Mouse (Mus musculus) layer of hippocampus, postnatal 25 days (tissue): ENCODE data around the gene Tmem50b. TPM values are rescaled to one million over a fixed set of nuclear protein-coding genes. Genes with fewer than 3 reads are reported as not detected.
A peak's percentile ranks its signal among the peaks of the same experiment; 100 is the strongest.

Source experiments
- DNase-seq, 2 experiments: peaks; one replicate each; pipeline ENCODE4 v3.0.0; 2022; ENCODE audit warnings: mixed read lengths in 2 of 2, low spot score in 1 of 2; ENCODE audit errors: extremely low spot score in 1 of 2
- total RNA-seq, 2 experiments: library from RNA; stranded (reverse); gene quantifications; 2 replicates each; pipeline ENCODE4 v1.2.3; 2021

Gene Tmem50b
- total RNA-seq, 2 experiments from 2014 or later = 105 to 120 TPM

DNA sequence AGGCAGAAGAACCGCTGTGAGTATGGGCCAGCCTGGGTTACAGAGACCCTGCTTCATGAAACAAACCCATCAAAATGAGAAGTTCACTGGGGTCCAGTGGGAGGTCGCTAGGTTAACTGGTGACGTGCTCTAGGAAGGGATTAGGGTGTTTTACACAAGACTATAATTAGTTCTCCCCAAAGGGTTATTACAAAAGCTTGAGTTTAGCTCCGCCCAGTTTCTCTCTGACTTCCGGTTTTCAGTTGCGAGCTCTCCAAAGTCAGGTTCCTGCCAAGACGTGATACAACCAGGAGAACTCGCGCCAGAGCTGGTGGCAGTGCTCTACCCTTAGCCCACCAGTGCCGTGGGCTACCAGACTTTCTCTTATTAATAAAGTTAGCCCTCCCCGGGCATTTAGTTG is 13.6 kb upstream of the Tmem50b start:
- DNase-seq = no peak

DNA sequence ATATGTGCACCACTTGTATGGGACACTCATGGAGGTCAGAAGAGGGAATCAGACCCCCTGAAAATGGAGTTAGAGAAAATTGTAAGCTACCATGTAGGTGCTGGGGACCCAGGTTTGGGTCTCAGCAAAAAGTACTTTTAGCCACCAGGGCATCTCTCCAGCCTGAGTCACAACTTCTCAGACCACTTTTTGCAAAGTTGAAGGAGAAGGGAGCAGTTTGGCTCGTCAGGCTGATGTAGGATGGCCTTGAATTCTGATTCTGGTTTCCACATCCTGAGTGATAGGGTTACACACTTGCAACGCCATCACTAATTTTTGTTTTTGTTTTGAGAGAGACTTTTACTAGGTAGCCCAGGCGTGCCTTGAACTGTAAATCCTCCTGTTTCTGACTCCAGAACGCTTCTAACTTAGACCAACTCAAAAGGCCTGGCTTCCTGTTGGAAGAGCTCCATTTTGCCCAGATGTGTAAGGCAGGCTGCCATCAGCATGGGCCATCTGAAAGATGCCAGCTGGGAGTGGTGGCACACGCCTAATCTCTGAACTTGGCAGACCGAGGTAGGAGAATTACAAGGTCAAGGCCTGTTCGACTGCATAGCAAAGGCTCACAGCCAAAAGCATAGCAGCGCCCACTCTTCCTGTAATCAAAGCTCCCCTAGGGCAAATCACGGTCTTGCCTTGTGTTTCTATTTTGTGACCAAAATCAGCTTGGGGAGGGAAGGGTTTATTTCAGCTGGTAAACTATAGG is 12.1 kb upstream of the Tmem50b start:
- no peak for DNase-seq

DNA sequence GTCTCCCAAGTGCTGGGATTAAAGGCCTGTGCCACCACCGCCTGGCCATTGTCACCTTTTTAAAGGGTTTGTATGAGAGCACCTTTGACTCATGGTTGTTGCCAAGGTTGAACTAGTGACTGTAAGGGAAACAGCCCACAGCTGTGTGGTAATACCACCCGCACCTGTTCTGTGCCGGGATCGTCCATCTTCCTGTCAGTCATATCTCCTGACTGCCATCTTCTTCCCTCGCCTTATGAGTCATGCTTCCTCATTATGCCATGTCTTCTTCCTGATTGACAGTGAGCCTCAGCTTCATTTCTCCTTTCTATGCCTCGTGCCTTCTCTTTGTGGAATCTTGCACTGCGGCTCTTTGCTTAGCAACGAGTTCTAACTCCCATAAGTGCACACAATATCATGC is 9.4 kb upstream of the Tmem50b start:
- DNase-seq = no peak

DNA sequence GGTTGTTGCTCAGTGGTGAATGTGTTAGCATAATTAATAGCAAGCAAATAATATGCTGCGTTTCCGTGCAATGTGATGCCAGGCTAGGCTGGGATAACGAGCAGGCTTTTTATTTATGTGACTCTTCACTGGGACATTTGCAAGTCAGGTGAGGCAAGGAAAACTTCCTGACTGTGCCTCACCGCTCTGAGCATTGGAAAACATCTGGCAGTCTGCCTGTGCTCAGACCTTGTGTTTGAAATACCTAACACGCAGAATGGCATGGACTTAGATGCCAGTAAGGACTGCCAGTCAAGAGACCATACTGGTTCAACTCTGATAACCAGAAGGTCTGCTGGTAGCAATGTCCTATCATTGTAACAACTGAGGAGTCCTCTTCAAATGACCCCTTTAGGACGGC is 7.6 kb upstream of the Tmem50b start:
- no peak for DNase-seq

DNA sequence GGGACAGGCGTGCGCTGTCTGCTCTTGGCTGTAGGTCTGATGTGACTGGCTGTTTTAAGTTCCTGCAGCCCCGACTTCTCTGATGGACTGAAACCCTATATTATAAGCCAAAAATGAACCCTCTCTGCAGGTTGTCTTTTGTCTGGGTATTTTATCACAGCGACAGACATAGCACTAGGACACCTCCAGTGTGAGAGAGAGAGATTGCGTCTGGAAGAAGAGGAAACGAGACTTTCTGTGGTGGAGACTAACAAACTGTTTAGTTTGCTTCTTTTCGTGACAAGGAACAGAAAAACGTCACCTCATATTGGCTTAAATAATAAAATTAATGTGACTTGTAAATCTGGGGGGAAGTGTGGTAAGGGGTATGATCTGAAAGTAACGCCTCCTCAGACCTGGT is 4.1 kb upstream of the Tmem50b start:
- no peak for DNase-seq

DNA sequence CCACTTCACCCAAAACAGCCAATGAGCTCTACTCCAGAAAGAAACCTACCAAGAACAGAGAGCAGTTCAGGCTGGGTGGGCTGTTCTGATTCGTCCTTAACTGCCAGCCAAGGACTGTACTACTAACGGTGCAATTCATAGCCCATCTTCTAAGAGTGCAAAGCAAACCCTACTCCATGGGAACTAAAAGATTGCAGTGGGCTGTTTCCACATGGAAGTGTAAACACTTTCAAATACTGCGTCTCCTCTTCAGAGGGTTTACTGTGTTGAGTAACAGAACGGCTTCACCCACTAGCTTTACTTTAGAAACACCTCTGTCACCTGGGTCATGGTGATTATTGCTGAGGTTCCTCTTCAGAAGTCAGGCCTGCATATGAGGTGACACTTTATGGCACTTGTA is 3.5 kb upstream of the Tmem50b start:
- no peak for DNase-seq

DNA sequence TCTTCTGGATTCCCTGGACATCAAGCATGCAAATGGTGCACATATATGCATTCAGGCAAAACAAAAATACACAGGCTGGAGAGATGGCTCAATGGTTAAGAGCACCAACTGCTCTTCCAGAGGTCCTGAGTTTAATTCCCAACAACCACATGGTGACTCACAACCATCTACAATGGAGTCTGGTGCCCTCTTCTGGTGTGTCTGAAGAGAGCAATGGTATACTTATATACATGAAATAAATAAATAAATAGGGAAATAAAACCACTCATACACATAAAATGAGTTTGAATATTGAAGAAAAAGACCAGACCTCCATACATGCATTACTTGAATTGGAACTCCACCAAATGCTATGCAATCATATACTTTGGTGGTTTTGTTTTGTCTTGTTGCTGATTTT is 1.6 kb upstream of the Tmem50b start:
- no peak for DNase-seq

DNA sequence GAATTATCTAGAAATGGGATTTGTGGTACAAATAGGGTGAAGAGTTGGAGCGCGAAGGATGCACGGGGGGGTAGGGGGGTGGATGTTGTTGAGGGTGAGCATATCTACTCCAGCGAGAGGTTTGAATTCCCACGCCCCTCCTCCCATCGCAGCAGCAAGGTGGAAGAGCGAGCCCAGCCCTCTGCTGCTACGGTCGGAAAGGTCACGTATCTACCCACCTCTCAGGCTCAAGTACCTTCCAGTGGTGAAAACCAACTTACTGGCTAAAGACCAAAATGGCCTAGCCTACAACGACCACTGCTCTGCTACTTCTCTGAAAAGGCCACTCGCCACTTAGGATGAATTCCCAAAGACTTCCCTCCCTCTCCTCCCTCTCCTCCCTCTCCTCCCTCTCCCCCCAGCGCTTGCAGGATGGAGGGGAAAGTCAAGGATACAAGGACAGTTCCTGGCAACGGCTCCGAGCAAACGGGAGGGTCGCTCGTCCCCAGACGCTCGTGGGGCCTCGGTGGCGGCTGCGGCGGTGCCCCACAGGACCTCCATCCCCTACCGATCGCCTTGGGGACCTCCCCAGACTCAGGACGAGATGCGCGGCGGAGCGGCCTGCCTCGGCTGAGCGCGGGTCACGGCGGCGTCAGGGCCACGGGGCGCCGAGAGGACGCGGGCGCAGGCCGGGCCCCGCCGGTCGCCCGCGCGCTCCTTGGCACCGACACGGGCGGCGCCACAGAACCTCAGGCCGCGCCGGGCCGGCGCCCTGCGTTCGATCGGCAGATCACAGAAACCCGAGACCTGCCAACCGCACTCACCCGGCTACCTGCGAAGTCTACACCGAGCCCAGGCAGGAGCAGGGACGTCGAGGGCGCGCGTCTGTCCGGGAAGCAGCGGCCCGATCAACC is 575 bp downstream of the Tmem50b start:
- peak in 1 of 2 experiments; percentile 24 for DNase-seq

DNA sequence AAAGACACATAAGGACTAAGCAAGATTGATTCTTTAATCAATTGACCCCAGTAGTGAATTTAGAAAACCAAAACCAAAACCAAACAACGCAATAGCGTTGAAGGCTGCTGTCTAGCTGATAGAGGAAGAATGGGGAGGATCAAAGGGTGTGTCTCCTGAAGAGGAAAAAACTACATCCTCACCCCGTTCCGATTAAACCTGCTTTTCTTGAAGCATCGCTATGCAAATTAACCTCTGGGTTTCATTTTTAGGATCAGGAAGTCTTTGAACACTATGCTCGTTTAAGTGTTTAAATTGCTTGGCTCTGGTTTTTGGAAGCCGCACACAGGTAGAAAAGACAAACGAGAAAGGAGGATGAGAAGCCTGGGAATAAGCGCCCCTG is 1.2 kb downstream of the Tmem50b start:
- DNase-seq = no peak

DNA sequence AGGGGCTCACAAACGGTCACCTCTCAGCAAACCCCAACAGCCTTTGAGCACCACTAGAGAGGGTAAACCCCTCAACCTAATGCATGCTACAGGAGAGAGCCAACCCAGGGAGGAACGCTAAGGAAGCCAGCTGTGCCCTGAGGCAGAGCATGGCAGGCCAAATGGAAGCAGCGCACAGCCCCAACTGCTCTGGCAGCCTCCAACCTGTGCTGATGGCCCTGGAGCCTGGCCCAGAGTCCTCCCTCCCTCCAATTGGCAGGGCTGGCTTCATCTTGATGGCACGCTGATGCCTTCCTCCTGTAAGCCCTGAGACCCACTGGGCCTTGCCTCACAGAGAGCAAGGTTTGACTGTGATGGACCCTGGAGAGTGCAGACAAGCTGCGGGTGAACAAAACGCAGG is 2.5 kb downstream of the Tmem50b start:
- peak in 1 of 2 experiments; percentile 26 for DNase-seq

DNA sequence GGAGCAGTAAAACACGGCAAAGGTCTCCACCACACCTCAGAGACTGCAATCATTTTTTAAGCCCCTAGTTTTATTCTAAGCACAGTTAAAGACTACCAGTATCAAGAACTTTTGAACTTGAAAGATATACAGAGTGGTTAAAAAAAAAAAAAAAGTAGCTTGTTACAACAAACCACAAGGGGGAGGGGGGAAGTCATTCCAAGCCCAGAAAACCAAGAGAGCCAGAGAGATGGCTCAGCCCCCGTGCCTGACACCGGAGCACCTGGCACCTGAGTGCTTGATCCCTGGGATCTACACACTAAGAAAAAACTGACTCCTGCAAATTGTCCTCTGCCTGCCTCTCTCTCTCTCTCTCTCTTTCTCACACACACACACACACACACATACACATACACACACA is 4.3 kb downstream of the Tmem50b start:
- no peak for DNase-seq

DNA sequence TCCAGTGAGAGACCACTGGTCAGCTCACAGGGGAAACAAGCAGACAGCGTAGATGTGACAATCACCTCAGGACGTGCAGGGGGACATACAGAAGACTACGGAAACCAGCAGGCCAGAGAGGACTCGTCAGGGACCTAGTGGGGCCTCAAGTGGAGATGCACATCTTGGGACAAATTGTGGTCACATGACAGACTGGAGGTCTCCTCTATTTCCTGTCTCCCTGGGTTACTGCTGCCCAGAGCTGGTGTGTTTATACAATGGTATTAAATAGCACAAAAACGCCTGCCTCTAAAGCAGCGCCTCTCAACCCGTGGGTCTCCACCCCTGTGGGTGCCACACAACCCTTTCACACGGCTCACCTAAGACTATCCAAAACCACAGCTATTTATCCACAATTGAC is 5.4 kb downstream of the Tmem50b start:
- no peak for DNase-seq

DNA sequence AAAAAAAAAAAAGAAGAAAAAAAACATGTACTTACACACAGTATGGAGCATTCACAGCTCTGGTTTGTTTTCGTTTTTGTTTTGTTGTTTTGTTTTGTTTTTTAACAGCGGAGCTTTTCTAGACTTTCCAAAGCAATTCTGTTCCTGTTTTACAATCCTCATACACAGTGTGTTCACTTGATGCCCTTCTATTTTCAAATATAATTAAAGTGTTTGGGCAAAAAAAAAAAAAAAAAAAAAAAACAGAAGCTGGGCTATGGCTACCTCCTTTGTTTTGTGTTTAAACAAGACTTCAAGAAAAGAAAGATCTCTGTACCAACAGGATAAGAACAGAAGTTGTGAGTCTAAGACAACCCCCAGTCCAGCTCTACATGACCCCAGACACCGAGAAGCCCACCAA is 8.9 kb downstream of the Tmem50b start:
- no peak for DNase-seq

DNA sequence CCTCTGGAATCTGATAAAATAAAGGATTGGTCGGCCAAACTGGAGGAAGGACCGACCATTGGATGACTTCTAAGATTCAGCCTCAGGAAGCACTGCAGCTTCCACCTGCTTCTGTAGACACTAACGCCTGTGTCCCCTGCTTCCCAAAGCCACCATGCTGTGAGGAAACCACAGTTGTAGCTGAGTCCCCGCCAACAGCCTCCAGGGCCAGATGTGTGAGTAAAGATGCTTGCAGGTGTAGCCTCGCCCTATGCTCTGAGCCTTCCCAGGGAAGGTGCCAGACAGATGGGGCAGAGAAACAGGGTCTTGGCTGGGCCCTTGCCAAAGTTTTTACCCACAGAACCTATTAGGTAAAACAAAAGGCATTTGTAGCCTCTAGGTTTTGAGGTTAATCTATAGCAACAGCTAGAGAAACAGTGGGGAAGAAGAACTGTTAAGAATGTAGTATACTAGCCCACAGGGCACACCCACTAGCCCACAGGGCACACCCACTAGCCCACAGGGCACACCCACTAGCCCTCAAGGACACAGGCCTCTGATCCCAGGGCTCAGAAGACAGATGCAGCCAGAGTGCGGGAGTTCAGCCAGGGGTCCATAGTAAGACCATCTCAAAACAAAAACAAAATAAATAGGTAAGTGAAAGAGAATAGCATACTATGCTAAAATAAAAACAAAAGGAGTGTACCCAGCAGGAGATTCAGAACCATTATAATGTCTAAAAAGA is 9.7 kb downstream of the Tmem50b start:
- no peak for DNase-seq

DNA sequence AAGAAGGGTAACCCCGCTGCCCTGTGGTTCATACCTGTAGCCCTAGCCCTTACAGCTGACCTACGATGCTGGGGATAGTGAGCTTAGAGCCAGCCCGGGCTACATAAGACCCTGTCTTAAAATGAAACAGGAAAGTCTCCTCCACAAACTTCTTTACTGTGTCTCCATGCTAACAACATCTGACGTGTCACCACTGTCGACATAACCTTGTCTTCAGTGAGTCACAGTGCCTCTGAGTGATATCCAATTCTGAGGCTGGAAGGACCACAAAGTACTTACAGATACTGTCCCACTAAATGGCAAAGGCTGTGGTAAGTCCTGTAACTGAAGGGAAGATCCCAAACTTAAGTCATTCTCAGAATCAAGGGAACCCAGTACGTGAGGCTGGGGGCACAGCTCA is 11.4 kb downstream of the Tmem50b start:
- no peak for DNase-seq

DNA sequence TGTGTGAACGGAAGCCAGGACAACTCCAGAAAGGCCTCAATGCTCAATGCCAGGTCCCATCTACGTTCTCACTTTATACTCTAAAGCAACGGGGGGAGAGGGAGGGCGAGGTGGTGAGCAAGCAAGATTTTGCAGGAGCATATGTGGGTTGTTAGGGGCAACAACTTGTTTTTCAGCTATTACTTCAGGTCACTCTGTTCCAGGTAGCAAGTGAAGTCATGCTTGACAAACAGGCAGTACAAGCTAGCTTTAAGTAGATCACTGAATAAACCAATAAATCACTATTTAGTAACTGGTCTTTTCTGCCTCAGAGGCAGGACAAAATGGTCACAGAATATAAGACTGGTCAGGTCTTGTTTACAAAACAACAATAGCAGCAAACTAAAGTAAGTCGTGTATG is 12.0 kb downstream of the Tmem50b start:
- no peak for DNase-seq

DNA sequence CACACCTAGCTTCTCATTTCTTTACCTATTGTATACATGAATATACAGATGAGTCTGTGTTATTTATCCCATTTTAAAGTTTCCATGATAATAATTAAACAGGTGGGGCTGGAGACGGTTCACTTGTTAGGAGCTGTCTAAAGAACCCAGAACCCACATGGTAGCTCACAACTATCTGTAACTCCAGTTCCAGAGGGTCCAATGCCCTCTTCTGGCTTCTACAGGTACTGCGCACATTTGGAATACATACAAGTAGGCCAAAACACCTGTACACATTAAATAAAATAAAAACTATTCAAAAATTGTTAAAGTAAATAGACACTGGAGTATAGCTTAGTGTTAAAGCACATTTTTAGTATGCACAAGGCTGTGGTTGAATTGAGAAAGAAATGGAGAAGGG is 15.3 kb downstream of the Tmem50b start:
- DNase-seq = peak in 1 of 2 experiments; percentile 47

DNA sequence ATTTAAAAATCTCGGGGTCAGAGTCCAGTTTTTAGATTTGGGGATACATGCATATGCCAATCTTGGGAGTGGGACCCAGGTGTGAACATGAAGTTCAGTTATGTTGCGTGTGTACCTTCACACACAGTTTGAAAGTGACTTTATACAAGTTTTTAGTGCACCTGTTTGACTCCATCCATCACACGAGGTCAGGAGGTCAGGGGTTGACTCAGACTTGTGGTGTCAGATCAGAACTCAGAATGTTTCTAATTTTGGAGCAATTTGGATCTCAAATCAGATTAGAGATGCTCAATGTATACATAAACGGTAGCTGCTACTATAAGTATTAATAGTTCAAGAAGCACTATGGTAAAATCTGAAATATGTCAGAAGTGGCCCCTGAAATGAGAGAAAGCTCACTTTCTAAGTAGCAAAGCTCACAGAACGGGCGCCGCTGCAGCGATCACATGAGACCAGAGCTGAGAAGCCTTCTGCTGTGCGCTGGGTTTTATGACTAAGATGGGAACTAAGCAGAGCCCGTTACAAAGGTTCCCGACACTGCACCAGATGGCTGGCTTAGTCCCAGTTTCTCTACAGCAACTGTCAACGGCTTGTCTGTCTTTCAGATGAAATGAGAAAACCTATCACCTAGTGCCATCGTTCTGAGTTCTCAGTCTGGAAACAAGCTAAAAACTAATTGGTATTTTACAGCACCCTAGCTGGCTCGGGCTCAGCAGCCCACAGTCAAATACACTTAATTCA is 18.4 kb downstream of the Tmem50b start:
- no peak for DNase-seq

DNA sequence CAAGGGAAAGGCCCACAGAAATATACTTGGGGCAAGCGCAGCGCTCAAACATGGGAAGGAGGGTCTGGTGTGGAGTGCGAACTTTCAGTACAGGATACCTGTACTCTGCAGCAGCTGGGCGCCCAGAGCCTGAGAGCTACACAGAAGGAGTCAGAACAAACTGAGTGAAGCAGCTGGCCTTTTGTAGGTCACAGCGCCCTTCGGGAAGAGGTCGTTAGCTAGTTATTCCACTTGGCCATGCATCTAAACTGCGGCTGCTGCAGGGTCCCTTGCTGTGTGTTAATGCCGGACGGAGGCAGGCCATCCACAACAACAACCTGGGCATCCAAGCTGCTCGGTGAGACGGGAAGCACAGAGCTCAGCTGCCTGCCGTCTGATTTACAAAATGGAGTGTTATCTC is 22.4 kb downstream of the Tmem50b start:
- DNase-seq = no peak

DNA sequence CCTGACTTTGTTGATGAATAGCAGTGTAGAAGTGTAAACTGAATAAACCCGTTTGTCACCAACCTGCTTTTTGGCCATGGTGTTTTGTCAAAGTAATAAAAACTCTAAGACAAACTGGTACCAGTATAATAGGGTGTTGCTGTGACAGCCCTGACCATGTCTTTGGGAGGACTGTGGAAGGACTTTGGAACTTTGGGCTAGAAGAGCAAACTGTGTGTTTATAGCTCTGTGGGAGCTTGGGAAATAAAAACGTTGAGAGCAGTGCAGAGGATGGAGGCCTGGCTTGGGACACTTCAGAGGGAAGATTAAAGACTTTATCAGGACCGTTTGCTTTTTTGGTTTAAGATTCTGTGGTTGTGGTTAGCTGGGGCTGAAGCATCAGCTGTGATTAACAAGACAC is 26.5 kb downstream of the Tmem50b start:
- DNase-seq = no peak

DNA sequence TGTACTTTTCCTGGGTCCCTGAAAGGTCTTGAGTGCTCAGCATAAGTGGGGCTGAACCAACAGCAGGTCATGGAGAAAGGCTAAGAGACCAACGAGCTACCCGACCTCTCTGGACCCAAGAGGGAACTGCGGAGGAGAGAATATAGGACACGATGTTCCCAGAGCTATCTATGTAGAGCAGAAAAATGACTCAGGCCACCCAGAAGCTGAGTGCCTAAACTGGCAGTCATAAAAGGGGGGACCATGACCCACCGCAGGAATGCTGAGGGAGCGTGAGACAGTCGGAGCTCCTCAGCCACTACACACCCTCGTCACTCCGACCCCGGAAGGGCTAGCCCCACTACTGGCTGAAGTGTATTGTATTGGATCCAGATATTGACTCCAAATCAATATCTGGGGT is 28.6 kb downstream of the Tmem50b start:
- no peak for DNase-seq
